Mouse (Mus musculus) retina, postnatal 1 day (tissue): ENCODE measurements at regions not wholly inside any gene's neighbourhood (a gene's known extent, or its start where the extent isn't known, plus 50 kb on each side); places are given as distances from the start of the nearest gene placed in this dataset.
A peak's percentile ranks its signal among the peaks of the same experiment; 100 is the strongest.

Source experiments
- DNase-seq: peaks from one replicate; pipeline ENCODE4 v3.0.0-alpha.2; 2012

DNA sequence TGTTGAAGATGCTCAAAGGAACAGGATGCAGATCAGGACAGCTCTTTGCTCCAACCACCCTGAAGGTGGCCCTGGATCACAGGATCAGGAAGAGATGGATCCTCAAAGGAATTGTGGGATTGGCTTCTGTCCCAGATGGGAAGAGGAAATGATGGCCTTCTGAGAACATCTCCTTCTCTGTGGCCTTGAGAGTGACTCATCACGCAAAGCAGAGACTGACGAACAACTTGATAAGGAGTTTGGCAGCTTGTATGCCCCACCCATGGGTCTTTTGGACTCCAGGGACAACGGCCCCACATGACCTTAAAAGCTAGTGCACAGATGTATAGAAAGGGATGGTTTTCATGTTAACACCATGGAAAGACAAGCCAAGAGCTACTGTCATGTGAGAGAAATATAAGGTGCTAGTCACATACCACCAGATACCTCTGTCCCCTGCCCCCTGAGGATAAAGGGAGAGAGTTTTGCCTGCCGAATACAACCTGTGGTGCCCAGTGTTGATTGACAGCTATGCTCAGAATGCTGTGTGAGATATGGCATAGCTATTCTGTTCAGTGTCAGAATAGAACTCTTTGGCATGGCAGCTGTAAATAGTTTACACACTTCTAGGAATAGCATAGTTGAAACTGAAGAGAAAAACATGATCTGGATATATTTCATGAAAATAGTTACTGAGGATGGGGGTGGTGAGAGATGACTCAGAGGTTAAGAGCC, 109.2 kb upstream of the S1pr3 start:
- no peak for DNase-seq

DNA sequence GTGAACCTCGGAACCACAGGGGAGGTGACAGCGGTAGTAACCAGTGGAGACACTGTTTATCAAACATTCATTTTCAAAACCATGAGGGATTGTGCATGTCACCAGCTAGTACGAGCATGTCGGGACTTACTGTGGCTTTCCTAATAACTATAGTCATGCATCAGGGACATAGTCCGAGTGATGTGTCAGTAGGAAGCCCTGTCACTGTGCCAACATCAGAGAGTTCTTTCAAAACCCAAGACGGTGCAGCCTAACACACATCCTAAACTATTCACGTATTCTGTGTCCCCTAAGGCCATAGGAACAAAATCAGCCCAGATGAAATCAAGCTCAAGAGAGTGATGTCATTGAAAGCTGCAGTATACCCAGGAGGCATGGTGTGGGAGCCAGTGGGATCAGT, 107.0 kb upstream of the S1pr3 start:
- no peak for DNase-seq

DNA sequence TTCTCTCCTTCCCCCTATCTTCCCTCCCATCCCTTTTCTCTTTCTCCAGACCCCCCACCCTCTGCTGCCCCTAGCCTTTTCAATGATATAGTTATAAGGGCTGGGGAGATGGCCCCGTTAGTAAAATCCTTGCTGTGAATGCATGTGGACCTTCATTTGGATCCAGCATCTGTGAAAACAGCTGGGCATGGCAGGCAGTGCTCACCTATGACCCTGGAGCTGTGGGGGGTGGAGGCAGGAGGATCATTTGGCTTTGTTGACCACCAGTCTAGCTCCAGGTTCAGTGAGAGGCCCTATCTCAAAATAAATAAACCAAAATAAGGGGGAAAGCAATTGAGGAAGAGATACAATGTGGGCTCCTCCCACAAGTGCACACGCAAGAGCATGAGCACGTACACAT, 105.3 kb upstream of the S1pr3 start:
- no peak for DNase-seq

DNA sequence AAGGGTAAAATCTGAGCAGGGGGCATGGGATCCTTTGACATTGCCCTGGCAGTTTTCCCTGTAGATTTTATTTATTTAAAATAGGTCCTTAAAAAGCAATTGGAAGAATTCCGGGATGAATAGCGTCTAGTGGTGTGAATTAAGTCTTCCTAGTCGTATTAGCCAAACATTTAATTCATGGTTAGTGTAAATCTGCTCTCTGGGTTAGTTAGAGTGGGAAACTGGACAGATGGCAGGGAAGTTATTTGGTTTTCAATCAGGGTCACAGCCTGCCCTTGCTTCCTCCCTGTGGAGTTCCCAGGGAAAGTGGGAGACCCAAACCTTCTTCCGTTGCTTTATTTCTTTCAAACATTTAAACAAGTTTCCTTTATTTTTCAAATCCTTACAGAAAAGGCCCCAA, 103.8 kb upstream of the S1pr3 start:
- DNase-seq, result no peak

DNA sequence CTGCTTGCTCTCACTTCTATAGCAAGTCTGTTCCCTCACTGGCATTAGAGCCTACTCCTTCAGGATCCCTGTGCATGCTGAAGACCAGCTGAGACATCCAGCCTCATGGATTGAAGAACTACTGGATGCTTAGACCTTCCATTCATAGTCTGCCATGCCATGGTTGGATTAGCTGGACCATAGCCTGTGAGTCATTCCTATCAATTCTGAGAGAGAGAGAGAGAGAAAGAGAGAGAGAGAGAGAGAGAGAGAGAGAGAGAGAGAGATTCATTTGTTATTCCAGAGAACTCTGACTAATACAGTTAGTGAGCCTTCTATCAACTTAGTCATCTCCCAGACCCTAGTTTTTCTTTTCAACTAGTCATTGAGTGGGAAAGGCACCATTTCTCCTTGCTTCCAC, 99.0 kb upstream of the S1pr3 start:
- no peak for DNase-seq

DNA sequence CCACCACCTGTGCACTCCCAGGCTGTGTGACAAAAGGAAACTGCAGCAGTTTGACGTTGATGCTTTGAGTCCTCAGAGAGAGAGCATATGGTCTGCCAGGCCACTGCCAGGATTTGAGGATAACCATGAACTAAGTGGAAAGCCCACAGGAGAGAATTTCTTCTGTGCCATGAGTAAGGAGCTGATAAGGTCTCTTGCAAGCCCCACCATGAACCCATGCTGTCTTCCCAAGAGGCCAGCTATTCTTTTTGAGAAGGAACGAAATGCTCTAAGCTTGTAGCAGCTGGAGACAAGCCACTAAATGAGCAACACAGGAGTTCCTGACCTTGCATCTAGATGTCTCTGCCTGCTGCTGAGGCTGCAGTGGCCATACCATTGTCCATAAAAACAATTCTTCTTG, 98.4 kb upstream of the S1pr3 start:
- DNase-seq, result no peak

DNA sequence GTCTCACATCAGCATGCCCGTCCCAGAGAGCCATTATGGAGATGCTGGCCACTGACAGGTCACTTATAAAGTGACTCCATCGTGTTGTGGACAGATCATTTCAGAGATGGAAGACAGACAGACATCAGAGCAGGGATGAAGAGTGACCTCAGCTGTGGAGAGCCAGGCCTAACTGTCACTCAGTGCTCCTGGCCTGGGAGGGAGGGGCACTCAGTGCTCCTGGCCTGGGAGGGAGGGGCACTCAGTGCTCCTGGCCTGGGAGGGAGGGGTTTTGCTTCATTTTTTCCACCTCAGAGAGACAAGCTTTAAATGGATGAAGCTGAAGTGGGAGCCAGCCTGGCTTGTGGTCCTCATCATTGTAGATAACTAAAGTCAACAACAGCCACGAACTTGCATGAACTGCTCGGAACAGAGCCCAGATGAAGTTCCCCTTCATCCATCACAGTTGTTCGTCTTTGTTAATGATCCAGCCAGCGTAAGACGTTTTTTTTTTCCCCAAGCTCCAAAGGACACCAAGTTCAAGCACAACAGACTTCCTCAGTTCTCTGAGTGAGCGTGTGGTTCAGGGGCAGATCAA, 96.7 kb upstream of the S1pr3 start:
- DNase-seq, result no peak

DNA sequence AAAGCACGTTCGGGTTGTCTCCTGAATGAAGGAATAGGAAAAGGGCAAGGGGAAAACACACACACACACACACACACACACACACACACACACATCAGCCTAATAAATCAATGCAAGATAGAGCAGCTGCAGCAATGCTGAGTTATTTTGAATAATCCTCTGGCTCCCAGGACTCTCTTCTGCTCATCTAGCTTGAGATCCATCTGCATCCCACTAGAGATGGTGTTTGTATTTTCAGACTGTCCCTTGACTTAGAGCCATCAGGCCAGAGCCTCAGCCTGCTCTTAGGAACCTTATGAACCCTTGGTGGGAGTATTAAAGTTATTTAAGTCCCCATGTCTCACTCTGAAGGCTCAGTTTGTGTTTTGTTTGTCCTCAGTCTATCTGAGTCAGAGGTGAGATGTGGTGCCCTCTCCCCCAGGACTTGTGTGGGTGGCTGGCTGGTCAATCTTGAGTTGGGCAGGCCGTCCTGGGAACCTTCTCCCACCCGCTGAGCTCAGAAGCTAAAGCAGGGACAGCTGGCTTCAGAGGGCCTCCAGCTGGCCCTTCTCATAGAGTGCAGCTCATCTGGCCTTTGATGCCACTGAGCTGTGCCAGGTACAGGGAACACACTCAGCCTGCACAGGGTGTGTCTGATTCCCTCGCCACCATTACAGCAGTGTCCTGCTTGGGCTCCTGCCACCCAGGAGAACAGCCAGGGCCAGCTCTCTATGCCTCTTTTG, 95.1 kb upstream of the S1pr3 start:
- DNase-seq, result peak; percentile 46

DNA sequence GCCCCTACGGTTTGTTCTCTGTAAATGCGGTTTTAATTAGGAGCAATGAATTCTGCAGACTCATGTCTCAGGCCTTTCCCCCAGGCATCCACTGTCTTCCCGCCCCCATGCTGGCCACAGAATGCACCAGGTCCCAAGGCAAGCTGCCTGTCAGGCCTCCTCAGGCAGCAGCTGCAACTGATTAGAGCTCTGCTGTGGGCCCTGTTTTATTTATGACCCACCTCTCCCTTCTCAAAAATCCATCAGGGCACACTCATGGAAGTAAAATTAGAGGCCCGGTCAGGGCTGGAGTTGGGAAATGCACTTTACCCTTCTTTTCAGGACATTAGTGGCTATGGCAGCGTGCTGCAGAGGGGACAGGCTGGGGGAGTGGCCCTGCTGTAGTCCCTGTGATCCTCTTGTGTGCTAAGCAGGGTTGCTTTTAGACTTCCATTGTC, 93.9 kb upstream of the S1pr3 start:
- peak; percentile 83 for DNase-seq

DNA sequence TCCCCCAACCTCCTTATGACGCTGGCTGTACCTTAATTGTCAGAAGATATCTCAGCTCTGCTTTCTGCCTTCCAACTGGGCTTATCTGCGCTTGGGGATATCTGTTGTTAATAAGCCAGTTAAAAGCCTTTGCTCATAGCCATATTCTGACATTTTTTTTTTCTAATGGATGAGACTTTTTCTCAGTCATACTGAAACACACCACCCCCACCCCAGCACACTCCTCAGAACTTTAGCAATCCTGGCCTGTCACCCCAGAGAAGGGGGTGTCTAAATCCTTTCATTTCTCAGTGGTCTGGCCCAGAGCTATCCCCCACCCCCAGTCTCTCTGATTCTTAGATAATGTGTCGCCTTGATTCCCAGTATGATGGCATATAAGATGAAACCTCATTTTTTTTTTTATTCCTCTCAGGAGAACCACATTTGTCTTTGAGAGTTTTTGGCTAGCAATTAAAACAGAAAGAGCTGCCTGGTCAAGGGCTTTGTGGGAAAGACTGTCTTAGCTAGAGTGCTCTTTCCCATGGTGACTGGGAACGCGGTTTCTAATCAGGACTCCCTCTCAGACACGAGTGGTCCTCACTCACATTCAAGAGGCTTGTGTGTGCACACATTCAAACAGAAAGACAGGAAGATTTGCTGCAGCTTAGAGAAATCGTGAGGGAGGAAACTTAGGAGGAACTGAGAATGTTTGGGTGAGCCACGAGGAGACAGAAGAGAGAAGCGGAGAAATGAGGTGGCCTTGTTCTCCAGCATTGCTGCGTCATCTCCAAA, 93.2 kb upstream of the S1pr3 start:
- no peak for DNase-seq

DNA sequence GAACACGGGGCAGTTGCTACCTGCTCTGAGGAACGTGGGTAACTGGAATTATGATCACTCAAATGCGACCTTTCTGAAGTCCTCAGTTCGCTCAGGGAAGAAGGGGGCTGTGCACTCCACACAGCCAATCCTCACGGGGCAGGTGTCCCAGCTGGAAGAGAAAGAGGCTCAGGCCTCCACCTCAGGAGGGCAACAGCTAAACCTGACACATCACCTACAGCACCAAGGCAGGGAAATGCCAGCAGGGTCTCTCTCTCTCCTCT, 92.7 kb upstream of the S1pr3 start:
- no peak for DNase-seq

DNA sequence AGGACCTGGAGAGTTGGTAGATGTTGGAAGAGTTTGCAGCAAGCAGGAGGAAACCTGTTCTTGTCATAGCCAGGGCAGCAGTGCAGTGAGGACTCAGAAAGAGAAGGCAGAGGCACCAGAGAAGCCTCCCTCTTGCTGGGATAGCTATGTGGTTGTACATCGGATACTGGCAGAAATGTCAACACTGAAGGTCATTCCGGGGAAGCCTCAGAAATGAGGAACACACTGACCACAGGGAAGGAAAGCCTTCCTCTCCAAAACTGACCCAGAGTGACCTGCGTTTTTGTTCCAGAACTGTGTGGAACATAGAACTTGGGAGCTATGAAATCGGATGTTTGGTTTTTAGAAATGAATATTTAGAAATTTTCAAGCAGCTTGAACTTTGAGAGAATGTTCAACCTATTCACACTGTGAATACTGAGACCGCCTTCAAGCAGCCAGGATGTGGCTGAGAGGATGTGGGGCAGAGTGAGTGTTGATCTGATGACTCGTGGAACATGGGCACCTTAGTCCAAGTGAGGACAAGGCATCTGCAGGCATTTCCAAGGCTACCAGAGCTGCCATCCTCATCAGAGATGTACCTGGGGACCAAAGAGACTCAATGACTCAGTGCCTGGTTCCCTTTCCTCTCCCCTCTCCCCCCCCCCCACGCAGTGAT, 85.3 kb upstream of the S1pr3 start:
- no peak for DNase-seq

DNA sequence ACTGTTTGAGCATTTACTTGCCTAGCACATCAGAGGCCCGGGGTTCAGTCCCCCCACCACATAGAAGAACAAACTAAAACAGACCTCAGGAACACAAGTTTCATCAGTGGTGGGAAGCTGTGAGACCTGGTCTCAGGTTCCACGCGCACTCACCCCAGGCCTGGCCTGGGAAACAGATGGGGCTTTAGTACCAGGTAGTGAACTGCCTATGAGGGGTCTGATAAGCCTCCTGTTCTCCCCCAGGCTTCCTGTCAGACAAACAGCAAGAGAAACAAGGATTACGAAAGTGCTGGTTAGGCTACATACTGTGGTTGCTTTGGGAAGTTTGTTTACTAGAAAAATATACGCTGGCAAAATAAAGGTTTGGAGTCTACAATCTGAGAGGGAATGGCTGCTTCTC, 83.7 kb upstream of the S1pr3 start:
- DNase-seq, result no peak

DNA sequence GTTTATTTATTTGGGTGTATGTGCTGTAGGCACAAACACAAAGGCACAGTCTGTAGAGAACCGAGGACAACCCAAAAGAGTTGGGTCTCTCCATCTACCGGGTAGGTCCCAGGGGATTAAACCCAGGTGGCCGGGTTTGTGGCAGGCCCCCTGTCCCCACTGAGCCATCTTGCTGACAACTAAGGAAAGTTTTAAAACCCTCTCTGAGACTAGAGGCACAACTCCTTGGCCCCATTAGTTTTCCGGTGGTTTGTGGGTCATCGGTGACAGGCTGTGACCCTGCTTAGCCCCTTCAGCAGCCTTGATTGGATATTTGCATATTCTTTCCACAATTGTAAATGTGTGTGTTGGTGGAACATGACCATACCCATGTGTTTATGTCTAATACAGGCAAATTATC, 83.1 kb upstream of the S1pr3 start:
- DNase-seq, result no peak

DNA sequence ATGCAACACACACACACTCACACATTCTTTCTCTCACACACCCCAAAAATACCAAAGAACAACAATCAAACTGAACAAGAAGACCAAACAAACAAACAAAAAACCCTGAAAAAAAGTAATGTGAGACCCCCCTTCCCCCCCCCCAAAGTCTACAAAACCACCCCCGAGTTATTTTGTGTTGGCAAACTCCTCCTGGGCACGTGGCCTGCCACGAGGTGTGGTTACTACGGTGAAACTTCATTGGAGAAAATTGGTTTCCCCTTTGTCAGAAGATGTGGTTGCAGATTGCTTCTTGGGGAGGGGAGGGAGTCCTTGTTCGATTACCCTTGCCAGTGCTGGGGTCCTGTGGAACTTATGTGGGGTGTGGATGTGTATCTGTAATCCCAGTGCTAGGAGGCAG, 82.3 kb upstream of the S1pr3 start:
- no peak for DNase-seq

DNA sequence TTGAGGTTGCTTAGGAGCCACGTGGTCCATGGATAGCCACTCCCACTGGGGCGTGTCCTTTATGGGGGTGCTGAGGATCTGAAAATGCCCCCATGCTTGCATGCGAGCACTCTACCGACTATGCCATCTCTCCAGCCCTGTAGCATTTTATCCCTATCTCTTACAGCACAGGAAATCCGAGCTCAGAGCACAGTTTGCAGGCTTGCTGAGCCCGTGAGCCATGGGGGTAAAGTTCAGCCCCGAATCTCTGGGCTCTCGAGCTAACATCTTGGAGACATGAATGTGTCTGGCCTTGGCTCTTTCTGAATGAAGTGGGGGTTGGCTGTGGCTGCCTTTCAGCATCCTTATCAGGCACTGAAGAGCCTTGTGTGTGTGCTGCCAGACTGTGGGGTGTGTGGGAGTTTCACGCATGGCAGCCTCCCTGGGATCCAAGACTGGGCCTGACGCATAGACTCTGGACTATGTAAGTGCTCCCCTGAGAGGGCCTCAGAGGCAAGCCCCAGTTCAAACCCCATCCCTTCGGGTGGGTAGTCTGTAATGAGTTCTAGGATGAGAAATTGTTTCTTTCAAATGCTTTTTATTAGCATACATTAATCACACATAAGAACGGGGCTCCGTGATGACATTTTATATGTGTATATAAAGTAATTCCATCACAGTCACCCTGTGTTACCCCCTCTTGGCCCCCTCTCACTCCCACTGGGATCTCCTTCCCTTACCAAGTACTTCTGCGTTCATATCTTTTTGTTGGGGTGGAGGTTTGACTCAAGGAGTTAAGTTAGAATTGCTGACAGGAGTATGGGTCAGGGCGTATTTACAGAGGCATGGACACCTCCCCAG, 80.1 kb upstream of the S1pr3 start:
- peak; percentile 27 for DNase-seq

DNA sequence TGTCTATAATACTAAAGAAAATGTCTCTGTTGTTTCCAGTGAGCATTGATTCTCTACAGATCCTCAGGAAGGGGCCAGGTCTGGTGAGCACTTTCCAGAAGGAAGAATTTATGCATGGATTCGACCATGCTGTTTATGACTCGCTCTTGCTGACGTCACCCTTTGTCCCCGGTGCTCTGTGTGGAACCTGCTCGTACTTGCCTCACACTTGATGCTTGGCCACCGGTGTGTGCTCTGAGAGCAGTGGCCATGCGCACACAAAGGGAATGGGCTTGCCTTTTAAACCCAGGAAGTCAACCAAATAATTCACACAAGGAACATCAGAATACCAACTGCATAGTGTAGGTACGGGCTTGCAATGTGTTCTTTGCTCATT, 79.5 kb upstream of the S1pr3 start:
- no peak for DNase-seq

DNA sequence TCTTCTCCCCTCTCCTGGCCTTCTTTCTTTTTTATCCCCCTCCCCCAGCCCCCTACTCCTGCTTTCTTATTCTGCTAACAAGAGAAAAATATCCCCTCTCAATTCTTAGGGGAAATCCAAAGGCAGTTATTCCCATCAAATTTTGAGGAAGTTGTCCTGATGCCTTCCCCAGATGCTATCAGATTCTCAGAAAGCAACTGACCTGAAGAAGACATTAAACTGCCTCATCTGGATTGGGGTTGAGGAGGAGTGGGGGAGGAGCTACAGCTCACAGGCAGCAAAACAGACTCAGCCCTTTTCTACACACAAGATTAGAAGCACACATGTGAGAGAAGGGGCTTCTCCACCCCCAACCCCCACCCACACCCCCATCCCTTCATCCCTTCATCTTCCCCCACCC, 78.7 kb upstream of the S1pr3 start:
- DNase-seq, result no peak

DNA sequence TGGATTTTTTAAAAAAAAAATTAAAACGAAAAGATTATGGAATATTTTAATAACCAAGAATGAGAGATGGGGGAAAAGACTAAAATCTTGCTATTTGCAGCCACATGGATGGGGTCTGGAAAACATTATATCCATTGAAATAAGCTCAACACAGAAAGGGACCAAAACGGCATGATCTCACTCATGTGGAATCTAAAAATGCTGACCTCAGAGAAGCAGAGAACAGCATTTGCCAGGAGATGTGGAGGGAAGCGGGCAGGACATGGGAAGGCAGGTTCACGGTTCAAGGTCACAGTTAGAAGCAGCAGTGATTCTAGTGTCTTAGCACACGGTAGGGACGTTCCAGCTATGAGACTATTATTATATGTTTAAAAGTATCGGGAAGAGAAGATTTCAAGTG, 76.2 kb upstream of the S1pr3 start:
- DNase-seq, result no peak

DNA sequence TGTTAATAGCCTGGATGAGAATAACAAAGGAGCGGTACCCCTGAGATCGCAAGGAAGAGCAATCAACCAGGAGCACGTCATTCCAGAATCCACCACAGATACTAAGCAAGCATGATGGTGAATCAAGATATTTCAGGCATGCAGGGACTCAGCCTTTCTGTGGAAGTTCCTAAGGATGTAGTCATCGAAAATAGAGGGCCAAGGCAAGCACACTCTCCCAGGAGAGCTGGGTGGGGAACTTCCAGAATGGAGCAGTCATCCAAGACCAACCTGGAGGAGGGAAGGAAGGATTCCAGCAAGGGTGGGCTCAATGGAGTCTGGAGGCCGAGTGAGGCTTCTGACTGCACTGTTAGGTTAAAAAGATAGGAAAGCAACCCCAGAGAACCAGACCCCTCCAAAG, 75.0 kb upstream of the S1pr3 start:
- DNase-seq, result no peak

DNA sequence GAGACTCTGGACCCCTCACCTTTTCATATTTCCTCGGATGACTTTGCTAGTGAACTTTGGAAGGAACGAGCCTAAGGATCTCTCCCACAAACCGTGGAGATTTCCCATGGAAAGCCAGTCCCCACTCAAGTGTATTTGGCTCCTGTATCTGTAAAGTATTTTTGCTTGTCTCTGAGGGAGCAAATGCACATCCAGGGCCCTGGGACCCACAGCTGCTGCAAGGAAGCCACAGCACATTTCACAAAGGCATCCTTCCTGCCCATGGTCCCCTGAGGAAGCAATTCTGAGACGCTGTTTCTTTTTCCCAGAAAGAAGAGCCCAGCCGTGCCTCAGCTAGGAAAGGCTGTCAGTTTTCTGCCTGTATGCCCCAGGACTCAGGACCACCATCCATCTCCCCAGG, 71.7 kb upstream of the S1pr3 start:
- DNase-seq, result no peak

DNA sequence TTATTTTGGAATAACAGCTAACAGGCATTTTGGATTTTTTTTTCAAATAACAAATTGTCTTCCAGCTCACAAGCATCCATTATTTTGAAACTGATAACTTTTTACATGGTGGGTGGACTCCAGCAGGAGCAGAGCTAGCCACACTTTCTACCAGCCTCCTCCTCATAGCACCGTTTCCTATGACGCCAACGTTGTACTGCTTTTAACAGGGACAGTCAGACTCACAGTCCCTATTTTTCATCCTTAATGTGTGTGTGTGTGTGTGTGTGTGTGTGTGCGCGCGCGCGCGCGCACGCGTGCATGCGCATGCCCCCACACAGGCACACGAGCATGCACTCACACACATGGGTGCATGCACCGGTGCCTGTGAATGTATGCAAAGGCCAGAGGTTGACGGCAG, 70.5 kb upstream of the S1pr3 start:
- no peak for DNase-seq

DNA sequence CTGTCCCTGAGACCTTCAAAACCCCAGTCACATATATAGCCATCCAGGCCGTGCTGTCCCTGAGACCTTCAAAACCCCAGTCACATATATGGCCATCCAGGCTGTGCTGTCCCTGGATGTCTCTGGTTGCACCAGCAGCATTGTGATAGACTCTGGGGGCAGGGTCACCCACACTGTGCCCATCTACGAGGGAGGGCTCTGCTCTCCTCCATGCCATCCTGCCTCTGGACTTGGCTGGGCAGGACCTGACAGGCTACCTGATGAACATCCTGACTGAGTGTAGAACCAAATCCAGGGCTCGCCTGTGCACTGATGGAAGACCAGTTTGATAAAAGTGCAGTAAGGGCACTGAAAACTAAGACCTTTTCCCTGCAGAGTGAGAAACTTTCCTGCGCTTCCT, 63.1 kb upstream of the S1pr3 start:
- DNase-seq, result no peak
